Mouse (Mus musculus): ENCODE results near the gene Slc5a7. TPM values are rescaled to one million over a fixed set of nuclear protein-coding genes. Genes with fewer than 3 reads are reported as not detected.
A peak's percentile ranks its signal among the peaks of the same experiment; 100 is the strongest.

Slc5a7 gene
- 0.07 and 0.37 TPM in 2 replicates for polyA plus RNA-seq (2014; fragmentation: Nextera tagmentation; extraction: Ambion mirVana)

DNA sequence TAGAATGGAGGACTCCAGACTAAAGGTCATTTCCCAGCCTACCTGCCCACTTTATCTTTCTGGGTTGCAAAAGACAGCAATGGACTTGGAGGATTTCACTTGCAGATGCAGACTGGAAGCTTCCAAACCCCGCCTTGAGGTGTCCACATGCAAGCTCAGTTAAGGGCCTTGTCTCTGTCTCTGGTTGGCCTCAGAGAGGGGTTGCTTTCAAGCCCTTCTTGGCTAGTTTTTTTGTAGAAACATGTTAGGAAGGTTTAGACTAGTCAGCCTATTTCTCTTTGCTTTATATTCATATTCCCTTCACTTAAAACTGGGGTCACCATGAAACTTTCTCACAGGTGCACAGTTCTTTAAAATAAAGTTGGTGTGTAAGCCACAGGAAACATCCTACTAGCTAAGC is at the start of gene Slc5a7:
Gene Slc5a7, minus strand, starts transcription at position 101 of the 400 bp plus-strand sequence.
- H3K4me3 ChIP-seq (ENCODE audit: low read length), result peak within 1 kb of the TSS; percentile 40
- WGBS, result 42% methylated on average over 1 of the region's 1 CpGs
- no peaks in the 10 kb centered on the region for H3K9me3 ChIP-seq (ENCODE audit: control insufficient read depth, low read length)

DNA sequence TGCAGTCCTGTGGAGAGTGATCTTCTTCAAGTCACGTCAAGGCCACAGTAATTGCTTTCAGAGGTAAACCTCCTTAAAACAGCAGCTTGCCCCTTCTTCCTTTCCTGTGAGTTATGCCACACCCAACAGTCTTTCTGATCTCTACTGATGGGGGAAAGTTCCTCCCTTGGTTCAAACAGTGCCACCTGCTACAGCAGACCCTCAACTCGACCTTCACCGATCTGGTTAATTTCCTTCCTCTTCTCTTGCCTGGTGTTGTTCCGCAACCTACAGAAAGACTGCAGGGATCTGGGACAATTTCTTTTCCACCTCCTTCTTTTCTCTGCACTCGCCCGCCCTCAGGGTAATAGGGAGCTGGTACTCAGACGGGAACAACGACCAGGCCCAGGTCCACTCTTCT is 48.8 kb upstream of the Slc5a7 start:
- Histone ChIP-seq H3K36me3 (ENCODE audit: control insufficient read depth, insufficient read depth, low read length) (no peaks in the 10 kb centered on the region), H3K9ac (ENCODE audit: low read depth, low read length) (no peak overlapping the region), H3K4me1 (ENCODE audit: control insufficient read depth, insufficient read depth, low read length) (no peaks in the 10 kb centered on the region), H3K27me3 (ENCODE audit: control insufficient read depth, insufficient read depth, low read length) (no peaks in the 10 kb centered on the region), H3K4me2 (replicated peaks; ENCODE audit: low read depth, low read length) (no peak overlapping the region), H3K27ac (ENCODE audit: low read depth, low read length) (no peak overlapping the region), H3K4me3 (ENCODE audit: low read length) (no peak overlapping the region), H3K9me3 (ENCODE audit: control insufficient read depth, low read length) (no peaks in the 10 kb centered on the region)
- WGBS, result 78% methylated on average over 8 of the region's 8 CpGs
- no peak for ATAC-seq (ENCODE audit: low FRiP score, low TSS enrichment)

More for the DNA sequence above, at the start of gene Slc5a7:
- no peaks in the 10 kb centered on the region for H3K36me3 ChIP-seq (ENCODE audit: control insufficient read depth, insufficient read depth, low read length)
- peak within 1 kb of the TSS; percentile 47; the same call in 1 of the 2 replicates for H3K9ac ChIP-seq (ENCODE audit: low read depth, low read length)
- no peak for ATAC-seq (ENCODE audit: low FRiP score, low TSS enrichment)
- peaks cover 6% of the 10 kb centered on the region; the same call in 1 of the 2 replicates for H3K27me3 ChIP-seq (ENCODE audit: control insufficient read depth, insufficient read depth, low read length)
- peak within 1 kb of the TSS; percentile 85 for H3K4me2 ChIP-seq (replicated peaks; ENCODE audit: low read depth, low read length)
- H3K4me1 ChIP-seq (ENCODE audit: control insufficient read depth, insufficient read depth, low read length), result no peaks in the 10 kb centered on the region
- no peak within 1 kb of the TSS for H3K27ac ChIP-seq (ENCODE audit: low read depth, low read length)

DNA sequence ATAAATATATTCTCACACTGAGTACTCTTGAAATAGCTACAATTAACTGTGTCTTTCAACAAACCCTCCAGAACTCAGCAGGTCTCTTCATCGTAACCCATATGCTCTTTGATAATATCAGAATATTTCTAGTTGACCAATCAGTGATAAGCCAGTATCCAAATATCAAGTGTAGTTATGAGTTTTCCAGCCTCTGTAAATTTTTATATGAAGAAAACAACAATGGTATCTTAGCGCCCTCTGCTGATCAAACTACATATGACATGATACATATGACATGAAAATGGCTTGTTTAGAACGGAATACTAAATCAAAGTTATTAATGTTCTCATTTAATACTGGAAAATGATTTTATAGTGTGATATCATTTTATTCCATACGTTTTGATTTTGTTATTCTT is 44.6 kb upstream of the Slc5a7 start:
- no peak overlapping the region for H3K9ac ChIP-seq (ENCODE audit: low read depth, low read length)
- no peaks in the 10 kb centered on the region for H3K4me1 ChIP-seq (ENCODE audit: control insufficient read depth, insufficient read depth, low read length)
- no peak for ATAC-seq (ENCODE audit: low FRiP score, low TSS enrichment)
- WGBS, result 27% methylated on average over 4 of the region's 4 CpGs
- H3K27me3 ChIP-seq (ENCODE audit: control insufficient read depth, insufficient read depth, low read length), result no peaks in the 10 kb centered on the region
- no peak overlapping the region for H3K27ac ChIP-seq (ENCODE audit: low read depth, low read length)
- H3K9me3 ChIP-seq (ENCODE audit: control insufficient read depth, low read length), result no peaks in the 10 kb centered on the region
- no peaks in the 10 kb centered on the region for H3K36me3 ChIP-seq (ENCODE audit: control insufficient read depth, insufficient read depth, low read length)
- no peak overlapping the region for H3K4me3 ChIP-seq (ENCODE audit: low read length)
- no peak overlapping the region for H3K4me2 ChIP-seq (replicated peaks; ENCODE audit: low read depth, low read length)

DNA sequence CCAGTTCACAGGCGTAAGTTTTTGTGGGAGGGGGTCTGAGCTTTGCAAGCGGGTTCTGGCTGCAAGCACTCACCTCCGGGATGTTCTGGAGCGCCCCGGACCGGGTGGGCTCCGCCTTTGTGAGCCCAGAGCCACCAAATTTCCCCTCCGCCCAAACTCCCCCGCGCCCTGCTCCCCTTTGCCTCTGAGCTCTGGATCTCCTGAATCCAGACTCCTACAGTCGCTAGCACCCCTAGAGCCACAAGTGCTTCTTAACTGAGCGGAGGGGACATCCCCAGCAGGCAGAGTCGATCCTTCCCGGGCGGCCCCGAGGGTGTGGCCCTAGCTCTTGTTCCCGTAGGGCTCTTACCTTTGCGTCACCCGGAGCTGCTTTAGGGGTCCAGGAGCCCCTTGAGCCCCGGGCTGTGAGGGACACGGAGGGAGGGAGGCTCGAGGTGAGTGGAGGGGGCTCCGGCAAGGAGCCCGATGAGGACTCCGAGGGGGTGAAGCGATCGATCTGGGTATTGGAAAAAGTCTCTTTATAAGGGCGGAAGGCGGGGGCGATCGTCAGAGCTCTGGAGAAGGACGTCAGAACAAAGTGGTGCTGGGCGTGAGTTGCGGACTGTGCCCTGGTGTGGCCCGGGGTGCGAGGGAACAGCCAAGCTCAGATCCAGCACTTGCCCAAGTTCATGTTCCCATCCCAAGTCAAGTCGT is 456 bp downstream of the Slc5a7 start:
- H3K36me3 ChIP-seq (ENCODE audit: control insufficient read depth, insufficient read depth, low read length), result no peaks in the 10 kb centered on the region
- H3K4me3 ChIP-seq (ENCODE audit: low read length), result peak overlapping the region; percentile 40
- peak overlapping the region; percentile 47; the same call in 1 of the 2 replicates for H3K9ac ChIP-seq (ENCODE audit: low read depth, low read length)
- peak; percentile 89 for ATAC-seq (ENCODE audit: low FRiP score, low TSS enrichment)
- H3K4me1 ChIP-seq (ENCODE audit: control insufficient read depth, insufficient read depth, low read length), result no peaks in the 10 kb centered on the region
- 2% methylated on average over 37 of the region's 37 CpGs for WGBS
- peaks cover 6% of the 10 kb centered on the region; the same call in 1 of the 2 replicates for H3K27me3 ChIP-seq (ENCODE audit: control insufficient read depth, insufficient read depth, low read length)
- H3K4me2 ChIP-seq (replicated peaks; ENCODE audit: low read depth, low read length), result peak overlapping the region; percentile 85
- no peak overlapping the region for H3K27ac ChIP-seq (ENCODE audit: low read depth, low read length)
- H3K9me3 ChIP-seq (ENCODE audit: control insufficient read depth, low read length), result no peaks in the 10 kb centered on the region

DNA sequence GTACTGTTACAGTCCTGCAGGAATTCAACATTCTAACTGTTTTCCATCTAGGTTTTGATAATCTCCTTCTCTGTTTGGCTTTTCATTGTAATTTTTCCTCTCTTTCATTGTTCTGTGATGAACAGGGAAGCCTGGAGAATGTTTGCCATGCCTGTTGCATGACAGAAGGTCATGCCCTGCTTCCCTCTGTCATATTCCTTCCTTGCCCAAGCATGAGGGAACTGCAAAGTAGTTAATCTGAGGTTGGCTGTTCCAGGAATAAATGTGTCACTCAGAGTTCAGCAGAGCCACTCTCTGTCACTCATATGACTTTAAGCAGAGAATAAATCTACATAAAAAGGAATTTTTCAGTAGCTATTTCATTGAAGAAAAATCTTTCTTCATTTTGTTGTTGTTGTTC is 48.1 kb downstream of the Slc5a7 start:
- Histone ChIP-seq H3K4me2 (replicated peaks; ENCODE audit: low read depth, low read length) (no peak overlapping the region), H3K9ac (ENCODE audit: low read depth, low read length) (no peak overlapping the region), H3K27ac (ENCODE audit: low read depth, low read length) (no peak overlapping the region), H3K9me3 (ENCODE audit: control insufficient read depth, low read length) (no peaks in the 10 kb centered on the region), H3K4me1 (ENCODE audit: control insufficient read depth, insufficient read depth, low read length) (no peaks in the 10 kb centered on the region), H3K27me3 (ENCODE audit: control insufficient read depth, insufficient read depth, low read length) (no peaks in the 10 kb centered on the region), H3K36me3 (ENCODE audit: control insufficient read depth, insufficient read depth, low read length) (no peaks in the 10 kb centered on the region), H3K4me3 (ENCODE audit: low read length) (no peak overlapping the region)
- ATAC-seq (ENCODE audit: low FRiP score, low TSS enrichment), result no peak

DNA sequence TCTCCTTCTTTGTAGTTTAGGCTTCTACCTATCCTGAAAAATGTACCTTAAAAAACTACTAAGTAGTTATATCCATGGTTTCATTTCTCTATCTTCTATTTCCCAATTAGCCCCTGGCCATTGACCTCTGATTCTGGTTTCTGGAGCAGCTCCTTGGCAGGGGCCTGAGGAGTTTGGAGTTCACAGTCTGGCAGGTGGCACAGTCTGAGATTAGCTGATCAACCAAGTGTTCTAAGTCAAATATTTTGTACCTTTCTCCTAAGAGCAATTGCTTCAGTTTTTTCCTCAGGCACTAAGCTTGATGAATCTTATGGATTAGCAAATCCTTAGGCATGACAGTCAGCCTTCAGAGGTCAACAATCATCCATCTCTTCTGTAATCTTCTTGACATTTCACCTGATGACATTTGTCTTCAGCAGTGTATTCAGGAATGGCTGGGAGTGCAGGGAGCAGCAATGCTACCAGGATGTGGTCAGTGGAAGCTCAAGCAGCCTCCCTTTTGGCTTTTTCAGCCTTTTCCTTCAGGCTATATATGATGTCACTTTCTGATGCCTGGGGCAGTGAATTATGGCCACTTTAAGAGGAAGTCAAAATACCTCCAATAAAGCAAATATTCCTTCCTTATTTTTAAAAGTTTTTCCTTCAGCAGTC is 55.1 kb downstream of the Slc5a7 start:
- Histone ChIP-seq H3K9ac (ENCODE audit: low read depth, low read length) (no peak overlapping the region), H3K27ac (ENCODE audit: low read depth, low read length) (no peak overlapping the region), H3K9me3 (ENCODE audit: control insufficient read depth, low read length) (no peaks in the 10 kb centered on the region), H3K27me3 (ENCODE audit: control insufficient read depth, insufficient read depth, low read length) (no peaks in the 10 kb centered on the region), H3K4me1 (ENCODE audit: control insufficient read depth, insufficient read depth, low read length) (no peaks in the 10 kb centered on the region), H3K36me3 (ENCODE audit: control insufficient read depth, insufficient read depth, low read length) (no peaks in the 10 kb centered on the region), H3K4me3 (ENCODE audit: low read length) (no peak overlapping the region), H3K4me2 (replicated peaks; ENCODE audit: low read depth, low read length) (no peak overlapping the region)
- ATAC-seq (ENCODE audit: low FRiP score, low TSS enrichment), result no peak

DNA sequence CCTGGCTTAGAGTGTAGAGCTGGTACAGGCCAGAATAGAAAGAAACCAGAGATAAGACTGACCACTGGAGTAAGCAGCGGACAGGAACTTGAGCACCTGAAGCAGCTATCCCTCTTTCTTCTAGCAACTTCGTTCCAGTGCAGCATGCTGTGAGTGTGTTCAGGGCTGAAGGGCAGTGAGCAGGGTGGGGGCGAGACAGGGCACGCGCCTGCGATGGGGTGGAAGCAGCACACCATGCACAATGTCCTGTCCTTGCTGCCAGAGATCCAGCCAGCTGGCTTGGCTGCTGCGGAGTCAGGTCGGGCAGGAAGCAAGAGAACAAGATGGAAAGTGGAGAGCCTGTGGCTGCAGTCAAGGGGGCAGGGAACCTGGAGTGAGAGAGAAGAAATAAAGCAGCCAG is 59.4 kb downstream of the Slc5a7 start:
- Histone ChIP-seq H3K36me3 (ENCODE audit: control insufficient read depth, insufficient read depth, low read length) (no peaks in the 10 kb centered on the region), H3K4me2 (replicated peaks; ENCODE audit: low read depth, low read length) (no peak overlapping the region), H3K4me1 (ENCODE audit: control insufficient read depth, insufficient read depth, low read length) (no peaks in the 10 kb centered on the region), H3K27ac (ENCODE audit: low read depth, low read length) (no peak overlapping the region), H3K27me3 (ENCODE audit: control insufficient read depth, insufficient read depth, low read length) (no peaks in the 10 kb centered on the region), H3K4me3 (ENCODE audit: low read length) (no peak overlapping the region), H3K9me3 (ENCODE audit: control insufficient read depth, low read length) (no peaks in the 10 kb centered on the region), H3K9ac (ENCODE audit: low read depth, low read length) (no peak overlapping the region)
- WGBS, result 77% methylated on average over 8 of the region's 8 CpGs
- no peak for ATAC-seq (ENCODE audit: low FRiP score, low TSS enrichment)

Measured in kidney, embryonic 14.5 days (tissue).